Mouse (Mus musculus): ENCODE measurements around the gene Bean1. TPM values are rescaled to one million over a fixed set of nuclear protein-coding genes. Genes with fewer than 3 reads are reported as not detected.

Gene Bean1
- polyA plus RNA-seq, 1 experiment = 0.70 TPM

- Histone ChIP-seq H3K36me3 (ENCODE audit: control insufficient read depth, insufficient read depth, low read length) (no peaks in the 10 kb centered on the region), H3K27ac (ENCODE audit: control insufficient read depth, insufficient read depth, low read length) (no peak overlapping the region), H3K4me3 (ENCODE audit: control insufficient read depth, insufficient read depth, low read length) (no peak overlapping the region), H3K4me1 (replicated peaks; ENCODE audit: control insufficient read depth, insufficient read depth, low read length) (no peaks in the 10 kb centered on the region), H3K27me3 (ENCODE audit: control insufficient read depth, insufficient read depth, low read length) (no peaks in the 10 kb centered on the region)
- DNase-seq = no peak
- TF ChIP-seq CTCF (IDR thresholded peaks at IDR 0.05; ENCODE audit: borderline replicate concordance, control insufficient read depth, extremely low read depth, insufficient read depth, low read length, poor library complexity) = no peak
- TF ChIP-seq POLR2A (IDR thresholded peaks at IDR 0.05; ENCODE audit: control insufficient read depth, extremely low read depth, insufficient read depth, low read length, poor library complexity) = no peak
- 88% methylated on average over 4 of the region's 4 CpGs for WGBS
Observed at GRCm38 (mm10) chr8:104143379-104143778, 26.9 kb upstream of the Bean1 start.

GRCm38 (mm10) chr8:104144434-104145216 is 25.6 kb upstream of the Bean1 start:
- 79% methylated on average over 13 of the region's 13 CpGs for WGBS

GRCm38 (mm10) chr8:104145981-104146689 is 24.1 kb upstream of the Bean1 start:
- WGBS = 43% methylated on average over 15 of the region's 15 CpGs
- H3K27ac ChIP-seq (ENCODE audit: control insufficient read depth, insufficient read depth, low read length) = no peak overlapping the region
- TF ChIP-seq POLR2A (IDR thresholded peaks at IDR 0.05; ENCODE audit: control insufficient read depth, extremely low read depth, insufficient read depth, low read length, poor library complexity) (no peak), CTCF (IDR thresholded peaks at IDR 0.05; ENCODE audit: borderline replicate concordance, control insufficient read depth, extremely low read depth, insufficient read depth, low read length, poor library complexity) (peak; percentile 43; the same call in 1 of the 2 replicates)
- DNase-seq = peak; percentile 74
- H3K4me3 ChIP-seq (ENCODE audit: control insufficient read depth, insufficient read depth, low read length) = no peak overlapping the region
- no peaks in the 10 kb centered on the region for H3K27me3 ChIP-seq (ENCODE audit: control insufficient read depth, insufficient read depth, low read length)
- H3K4me1 ChIP-seq (replicated peaks; ENCODE audit: control insufficient read depth, insufficient read depth, low read length) = no peaks in the 10 kb centered on the region
- H3K36me3 ChIP-seq (ENCODE audit: control insufficient read depth, insufficient read depth, low read length) = no peaks in the 10 kb centered on the region

More at GRCm38 (mm10) chr8:104144434-104145216, 25.6 kb upstream of the Bean1 start:
- H3K27me3 ChIP-seq (ENCODE audit: control insufficient read depth, insufficient read depth, low read length) = no peaks in the 10 kb centered on the region
- no peak overlapping the region for H3K27ac ChIP-seq (ENCODE audit: control insufficient read depth, insufficient read depth, low read length)
- no peak for TF ChIP-seq CTCF (IDR thresholded peaks at IDR 0.05; ENCODE audit: borderline replicate concordance, control insufficient read depth, extremely low read depth, insufficient read depth, low read length, poor library complexity)
- no peaks in the 10 kb centered on the region for H3K4me1 ChIP-seq (replicated peaks; ENCODE audit: control insufficient read depth, insufficient read depth, low read length)
- no peak overlapping the region for H3K4me3 ChIP-seq (ENCODE audit: control insufficient read depth, insufficient read depth, low read length)
- DNase-seq = no peak
- no peaks in the 10 kb centered on the region for H3K36me3 ChIP-seq (ENCODE audit: control insufficient read depth, insufficient read depth, low read length)

- TF ChIP-seq POLR2A (IDR thresholded peaks at IDR 0.05; ENCODE audit: control insufficient read depth, extremely low read depth, insufficient read depth, low read length, poor library complexity) (no peak), CTCF (IDR thresholded peaks at IDR 0.05; ENCODE audit: borderline replicate concordance, control insufficient read depth, extremely low read depth, insufficient read depth, low read length, poor library complexity) (no peak)
- H3K27me3 ChIP-seq (ENCODE audit: control insufficient read depth, insufficient read depth, low read length) = no peaks in the 10 kb centered on the region
- H3K27ac ChIP-seq (ENCODE audit: control insufficient read depth, insufficient read depth, low read length) = no peak overlapping the region
- H3K4me3 ChIP-seq (ENCODE audit: control insufficient read depth, insufficient read depth, low read length) = no peak overlapping the region
- H3K4me1 ChIP-seq (replicated peaks; ENCODE audit: control insufficient read depth, insufficient read depth, low read length) = no peaks in the 10 kb centered on the region
- no peaks in the 10 kb centered on the region for H3K36me3 ChIP-seq (ENCODE audit: control insufficient read depth, insufficient read depth, low read length)
- no peak for DNase-seq
- 95% methylated on average over 15 of the region's 15 CpGs for WGBS
Observed at GRCm38 (mm10) chr8:104146717-104147494, 23.3 kb upstream of the Bean1 start.

GRCm38 (mm10) chr8:104147947-104148346 is 22.3 kb upstream of the Bean1 start:
- DNase-seq = no peak
- H3K4me1 ChIP-seq (replicated peaks; ENCODE audit: control insufficient read depth, insufficient read depth, low read length) = no peaks in the 10 kb centered on the region
- no peak overlapping the region for H3K27ac ChIP-seq (ENCODE audit: control insufficient read depth, insufficient read depth, low read length)
- WGBS = 100% methylated on average over 2 of the region's 2 CpGs
- no peaks in the 10 kb centered on the region for H3K27me3 ChIP-seq (ENCODE audit: control insufficient read depth, insufficient read depth, low read length)
- TF ChIP-seq CTCF (IDR thresholded peaks at IDR 0.05; ENCODE audit: borderline replicate concordance, control insufficient read depth, extremely low read depth, insufficient read depth, low read length, poor library complexity) (no peak), POLR2A (IDR thresholded peaks at IDR 0.05; ENCODE audit: control insufficient read depth, extremely low read depth, insufficient read depth, low read length, poor library complexity) (no peak)
- H3K36me3 ChIP-seq (ENCODE audit: control insufficient read depth, insufficient read depth, low read length) = no peaks in the 10 kb centered on the region
- H3K4me3 ChIP-seq (ENCODE audit: control insufficient read depth, insufficient read depth, low read length) = no peak overlapping the region

GRCm38 (mm10) chr8:104160731-104161130 is 9.5 kb upstream of the Bean1 start:
- H3K27me3 ChIP-seq (ENCODE audit: control insufficient read depth, insufficient read depth, low read length) = no peaks in the 10 kb centered on the region
- no peak for TF ChIP-seq POLR2A (IDR thresholded peaks at IDR 0.05; ENCODE audit: control insufficient read depth, extremely low read depth, insufficient read depth, low read length, poor library complexity)
- TF ChIP-seq CTCF (IDR thresholded peaks at IDR 0.05; ENCODE audit: borderline replicate concordance, control insufficient read depth, extremely low read depth, insufficient read depth, low read length, poor library complexity) = no peak
- no peak overlapping the region for H3K27ac ChIP-seq (ENCODE audit: control insufficient read depth, insufficient read depth, low read length)
- WGBS = 92% methylated on average over 5 of the region's 5 CpGs
- no peaks in the 10 kb centered on the region for H3K4me1 ChIP-seq (replicated peaks; ENCODE audit: control insufficient read depth, insufficient read depth, low read length)
- no peaks in the 10 kb centered on the region for H3K36me3 ChIP-seq (ENCODE audit: control insufficient read depth, insufficient read depth, low read length)
- no peak for DNase-seq
- H3K4me3 ChIP-seq (ENCODE audit: control insufficient read depth, insufficient read depth, low read length) = no peak overlapping the region

Measured in thymus, adult 2 months (tissue).